Mouse (Mus musculus) MEL (cell line): ENCODE data around the gene Ddx42. TPM values are rescaled to one million over a fixed set of nuclear protein-coding genes. Genes with fewer than 3 reads are reported as not detected.

ENCODE experiments used
- DNase-seq: peaks from one replicate; pipeline ENCODE4 v3.0.0; 2011; ENCODE audit warnings: low read depth, low spot score
- H3K27ac ChIP-seq: 2 replicates; pipeline ENCODE4 v1.5.1; 2012; ENCODE audit warnings: low read depth, mild to moderate bottlenecking, control low read depth, low read length, moderate library complexity; ENCODE audit not compliant: control insufficient read depth
- H3K27me3 ChIP-seq, 2 experiments: fragments of 150-350 bp in 1 of 2; sonication (generic) in 1 of 2; 2 replicates each; pipeline ENCODE4 v1.6.1; 2012; ENCODE audit warnings: low read length in 2 of 2, mild to moderate bottlenecking in 2 of 2, improper control_type of control experiment in 1 of 2, moderate library complexity in 1 of 2; ENCODE audit not compliant: insufficient read depth in 2 of 2, control insufficient read depth in 1 of 2
- H3K36me3 ChIP-seq, 2 experiments: 2 replicates each; pipeline ENCODE4 v1.6.1; 2012 to 2014; ENCODE audit warnings: low read length in 2 of 2, improper control_type of control experiment in 1 of 2, inconsistent platforms in 1 of 2, mild to moderate bottlenecking in 1 of 2; ENCODE audit not compliant: insufficient read depth in 2 of 2, control insufficient read depth in 1 of 2
- H3K4me1 ChIP-seq, 2 experiments: fragments of 150-350 bp in 1 of 2; sonication (generic) in 1 of 2; 2 replicates each; pipeline ENCODE4 v1.6.1; 2012; ENCODE audit warnings: low read length in 2 of 2, improper control_type of control experiment in 1 of 2, mild to moderate bottlenecking in 1 of 2; ENCODE audit not compliant: insufficient read depth in 2 of 2, control insufficient read depth in 1 of 2
- H3K4me3 ChIP-seq, 2 experiments: fragments of 150-350 bp in 1 of 2; sonication (generic) in 1 of 2; 2 replicates each; pipeline ENCODE4 v1.5.1; 2012; ENCODE audit warnings: low read depth in 2 of 2, low read length in 2 of 2, mild to moderate bottlenecking in 2 of 2, moderate library complexity in 2 of 2, control low read depth in 1 of 2, improper control_type of control experiment in 1 of 2; ENCODE audit not compliant: control insufficient read depth in 1 of 2, insufficient read depth in 1 of 2
- H3K79me2 ChIP-seq: 2 replicates; pipeline ENCODE4 v1.6.1; 2012; ENCODE audit warnings: mild to moderate bottlenecking, low read length, moderate library complexity; ENCODE audit not compliant: control insufficient read depth, poor library complexity, insufficient read depth
- H3K9ac ChIP-seq: 2 replicates; pipeline ENCODE4 v1.6.1; 2012; ENCODE audit warnings: low read depth, mild to moderate bottlenecking, control low read depth, low read length, moderate library complexity; ENCODE audit not compliant: control insufficient read depth, poor library complexity, severe bottlenecking
- H3K9me3 ChIP-seq: fragments of 150-350 bp; sonication (generic); replicated peaks from 2 replicates; pipeline ENCODE4 v1.6.1; 2012; ENCODE audit warnings: mild to moderate bottlenecking, low read length, improper control_type of control experiment, moderate library complexity; ENCODE audit not compliant: insufficient read depth
- CHD1 ChIP-seq: IDR thresholded peaks from 2 replicates; pipeline ENCODE4 v1.6.1; 2012; ENCODE audit warnings: low read depth, mild to moderate bottlenecking, inconsistent platforms, low read length, improper control_type of control experiment
- E2F4 ChIP-seq: IDR thresholded peaks from 2 replicates; pipeline ENCODE4 v1.6.1; 2011; ENCODE audit warnings: low read depth, low read length, improper control_type of control experiment, borderline replicate concordance
- MAFK ChIP-seq: IDR thresholded peaks from 2 replicates; pipeline ENCODE4 v1.6.1; 2011; ENCODE audit warnings: low read depth, mild to moderate bottlenecking, low read length, improper control_type of control experiment, borderline replicate concordance
- MAX ChIP-seq: IDR thresholded peaks from 2 replicates; pipeline ENCODE4 v1.6.1; 2011; ENCODE audit warnings: low read length, improper control_type of control experiment
- MAZ ChIP-seq: IDR thresholded peaks from 2 replicates; pipeline ENCODE4 v1.6.1; 2012; ENCODE audit warnings: low read depth, mild to moderate bottlenecking, inconsistent platforms, low read length, improper control_type of control experiment
- POLR2A ChIP-seq, 2 experiments: IDR thresholded peaks; 2 replicates each; pipeline ENCODE4 v1.6.1; 2011 to 2012; ENCODE audit warnings: low read length in 2 of 2, mild to moderate bottlenecking in 2 of 2, control low read depth in 1 of 2, improper control_type of control experiment in 1 of 2, low read depth in 1 of 2, moderate library complexity in 1 of 2; ENCODE audit not compliant: control insufficient read depth in 1 of 2, insufficient read depth in 1 of 2, poor library complexity in 1 of 2
- POLR2AphosphoS2 ChIP-seq: IDR thresholded peaks from 2 replicates; pipeline ENCODE4 v1.6.1; 2011; ENCODE audit warnings: low read length, improper control_type of control experiment
- SIN3A ChIP-seq: IDR thresholded peaks from 2 replicates; pipeline ENCODE4 v1.6.1; 2012; ENCODE audit warnings: low read length, improper control_type of control experiment, inconsistent platforms
- TAL1 ChIP-seq: IDR thresholded peaks from 2 replicates; pipeline ENCODE4 v1.6.1; 2012; ENCODE audit warnings: mild to moderate bottlenecking, inconsistent platforms, low read length, moderate library complexity, mixed read lengths
- ZMIZ1 ChIP-seq: IDR thresholded peaks from 2 replicates; pipeline ENCODE4 v1.6.1; 2012; ENCODE audit warnings: low read depth, mild to moderate bottlenecking, inconsistent platforms, low read length, improper control_type of control experiment, moderate library complexity
- polyA plus RNA-seq, 2 experiments: library from polyadenylated mRNA; stranded (reverse) in 1 of 2; unstranded in 1 of 2; fragments of >175 nt in 1 of 2; fragments of >200 nt in 1 of 2; gene quantifications; 2 replicates each; pipeline versions ENCODE4 v1.2.1 to v1.2.4; 2012; ENCODE audit warnings: low replicate concordance in 2 of 2, low read depth in 1 of 2; ENCODE audit not compliant: insufficient read length in 2 of 2, insufficient read depth in 1 of 2, missing spikeins in 1 of 2
- total RNA-seq: library from RNA; depleted of rRNA; stranded (reverse); fragments of 300-350 nt; gene quantifications from 2 replicates; pipeline ENCODE4 v1.2.3, GENCODE M21; 2012

Ddx42 gene
- total and polyA plus RNA-seq, 3 experiments: 56.1 to 57.7 TPM; not detected in 1

DNA sequence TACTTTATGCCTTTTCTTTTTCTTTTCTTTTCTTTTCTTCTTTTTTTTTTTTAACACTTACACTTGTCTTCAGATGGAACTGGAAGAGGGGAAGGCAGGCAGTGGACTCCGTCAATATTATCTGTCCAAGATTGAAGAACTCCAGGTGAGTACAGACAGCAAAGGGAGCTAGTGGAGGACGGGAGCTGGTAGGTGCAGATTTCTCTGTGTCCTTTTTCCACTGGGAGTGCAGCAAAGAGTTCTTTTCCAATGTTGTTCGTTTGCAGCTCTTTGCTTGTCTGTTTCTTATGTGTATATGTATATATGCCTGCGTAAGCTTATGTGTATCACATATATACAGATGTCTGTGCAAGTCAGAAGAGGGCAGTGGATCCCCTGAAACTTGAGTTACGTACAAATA lies 40.0 kb downstream of the Ddx42 start:
- peaks cover 16 to 21% of the 10 kb centered on the region in 2 experiments for H3K36me3 ChIP-seq
- H3K4me3 ChIP-seq: peak overlapping the region; percentile 78 to 94
- H3K79me2 ChIP-seq: peaks cover 57% of the 10 kb centered on the region
- H3K4me1 ChIP-seq: peaks cover 3 to 18% of the 10 kb centered on the region in 2 experiments; a peak in 3 of 4 replicates
- no peak for TF ChIP-seq MAFK
- TF ChIP-seq CHD1: 0 out of 2 replicates have a peak, but pooled peaks have one; percentile 14
- no peaks in the 10 kb centered on the region for H3K9me3 ChIP-seq
- H3K27me3 ChIP-seq: no peaks in the 10 kb centered on the region
- H3K9ac ChIP-seq: peak overlapping the region; percentile 83
- DNase-seq: no peak
- no peak overlapping the region; the same call in 1 of the 2 replicates for H3K27ac ChIP-seq

GRCm38 (mm10) chr11:106260826-106261450 lies 44.2 kb downstream of the Ddx42 start:
- TF ChIP-seq MAZ: no peak
- TF ChIP-seq POLR2AphosphoS2: peak; percentile 9; the same call in 1 of the 2 replicates
- TF ChIP-seq POLR2A (IDR thresholded peaks at IDR 0.05; ENCODE audit: control insufficient read depth in 1 of 2, insufficient read depth in 1 of 2, low read depth in 1 of 2, low read length in 2 of 2, poor library complexity in 1 of 2): peak in 1 of 2 experiments; percentile 23; a peak in 1 of 4 replicates
- Histone ChIP-seq H3K9ac (no peak overlapping the region), H3K36me3 (peaks cover 12 to 33% of the 10 kb centered on the region in 2 experiments)

GRCm38 (mm10) chr11:106263963-106264362 lies 47.2 kb downstream of the Ddx42 start:
- TF ChIP-seq E2F4 (no peak), TAL1 (no peak), POLR2AphosphoS2 (no peak), POLR2A (IDR thresholded peaks at IDR 0.05; ENCODE audit: control insufficient read depth in 1 of 2, insufficient read depth in 1 of 2, low read depth in 1 of 2, low read length in 2 of 2, poor library complexity in 1 of 2) (no peak; a peak in 2 of 4 replicates), SIN3A (no peak), ZMIZ1 (no peak), MAX (no peak)
- Histone ChIP-seq H3K9me3 (no peaks in the 10 kb centered on the region), H3K9ac (no peak overlapping the region), H3K27ac (no peak overlapping the region), H3K36me3 (peaks cover 3 to 33% of the 10 kb centered on the region in 2 experiments), H3K27me3 (no peaks in the 10 kb centered on the region), H3K4me3 (no peak overlapping the region), H3K4me1 (peaks cover 0 to 7% of the 10 kb centered on the region in 2 experiments; a peak in 1 of 4 replicates), H3K79me2 (peaks cover 9% of the 10 kb centered on the region; the same call in 1 of the 2 replicates)
- DNase-seq: no peak

More at GRCm38 (mm10) chr11:106260826-106261450, 44.2 kb downstream of the Ddx42 start:
- peaks cover 31% of the 10 kb centered on the region for H3K79me2 ChIP-seq
- H3K27me3 ChIP-seq: no peaks in the 10 kb centered on the region
- DNase-seq: no peak
- H3K4me1 ChIP-seq: peaks cover 0 to 10% of the 10 kb centered on the region in 2 experiments; a peak in 3 of 4 replicates
- H3K9me3 ChIP-seq: no peaks in the 10 kb centered on the region
- no peak overlapping the region for H3K27ac ChIP-seq
- no peak overlapping the region for H3K4me3 ChIP-seq
